Mouse (Mus musculus) layer of hippocampus, adult 8-10 months (tissue): Measurements from ENCODE around the gene Ppme1. TPM values are rescaled to one million over a fixed set of nuclear protein-coding genes. Genes with fewer than 3 reads are reported as not detected.

Experiments
- DNase-seq, 2 experiments: peaks; one replicate each; pipeline ENCODE4 v3.0.0; 2022; ENCODE audit warnings: low spot score in 2 of 2
- total RNA-seq, 4 experiments: library from RNA; stranded (reverse); gene quantifications; 2 replicates each; pipeline ENCODE4 v1.2.4; 2022

Gene Ppme1
- total RNA-seq, 4 experiments from 2014 or later = 136 to 154 (median 142) TPM

DNA sequence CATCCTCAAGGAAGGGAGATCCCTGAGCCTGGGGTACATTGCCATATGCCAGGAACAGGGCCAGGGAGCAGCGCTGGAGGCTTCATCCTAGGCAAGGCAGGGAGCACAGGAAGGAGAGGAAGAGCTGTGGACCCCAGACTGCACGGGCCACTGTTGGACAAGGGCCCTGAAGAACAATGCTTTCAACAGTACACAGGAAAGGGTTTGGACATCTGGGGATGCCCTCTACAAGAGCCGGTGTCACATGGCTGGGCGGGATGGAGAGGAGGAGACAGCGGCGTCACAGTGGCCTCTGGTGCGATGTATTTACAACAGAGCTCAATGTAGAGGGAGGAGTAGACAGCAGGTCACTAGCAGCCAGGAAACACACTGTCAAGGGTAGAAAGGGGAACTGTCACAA lies 44.6 kb downstream of the Ppme1 start:
- no peak for DNase-seq

GRCm38 (mm10) chr7:100325482-100325881 lies 46.6 kb downstream of the Ppme1 start:
- DNase-seq = peak in 1 of 2 experiments; percentile 50

DNA sequence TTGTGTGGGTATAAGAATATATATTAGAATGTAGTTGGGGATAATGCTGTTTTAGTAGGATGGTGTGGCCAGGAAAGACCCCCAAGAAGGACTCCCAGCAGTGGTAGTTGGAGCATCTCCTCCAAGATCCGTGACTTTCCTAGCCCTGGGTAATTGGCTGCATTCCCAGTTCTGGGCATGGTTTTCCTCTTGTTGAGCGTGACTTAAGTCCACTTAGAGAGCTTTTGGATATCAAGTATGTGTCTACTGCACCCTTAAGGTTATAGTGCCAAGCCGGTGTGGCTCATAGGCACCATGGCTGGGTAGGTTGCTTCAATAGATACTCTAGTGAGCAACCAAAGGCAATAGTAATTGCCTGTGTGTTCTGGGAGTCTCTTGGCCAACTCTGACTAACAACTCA lies 48.4 kb downstream of the Ppme1 start:
- DNase-seq = no peak

GRCm38 (mm10) chr7:100317534-100317933 lies 54.6 kb downstream of the Ppme1 start:
- DNase-seq = no peak

DNA sequence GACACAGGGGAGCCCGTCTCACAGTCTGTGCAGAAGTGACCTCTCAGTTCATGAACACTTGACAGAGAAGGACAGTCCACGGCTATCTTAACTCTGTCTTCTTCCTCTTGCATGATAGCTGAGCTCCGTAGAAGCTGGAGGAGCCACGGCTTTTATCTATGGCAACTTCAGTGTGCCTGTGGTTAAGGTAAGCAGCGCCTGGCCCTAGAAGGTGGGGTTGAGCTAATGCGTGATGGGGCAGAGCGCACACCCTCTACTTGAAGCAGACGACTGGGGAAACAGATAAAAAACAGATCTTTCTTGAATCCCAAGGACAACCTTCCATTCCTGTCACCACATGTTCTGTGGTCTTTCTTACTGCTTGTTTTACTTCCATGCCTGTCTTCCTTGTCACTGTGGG lies 55.2 kb downstream of the Ppme1 start:
- no peak for DNase-seq

DNA sequence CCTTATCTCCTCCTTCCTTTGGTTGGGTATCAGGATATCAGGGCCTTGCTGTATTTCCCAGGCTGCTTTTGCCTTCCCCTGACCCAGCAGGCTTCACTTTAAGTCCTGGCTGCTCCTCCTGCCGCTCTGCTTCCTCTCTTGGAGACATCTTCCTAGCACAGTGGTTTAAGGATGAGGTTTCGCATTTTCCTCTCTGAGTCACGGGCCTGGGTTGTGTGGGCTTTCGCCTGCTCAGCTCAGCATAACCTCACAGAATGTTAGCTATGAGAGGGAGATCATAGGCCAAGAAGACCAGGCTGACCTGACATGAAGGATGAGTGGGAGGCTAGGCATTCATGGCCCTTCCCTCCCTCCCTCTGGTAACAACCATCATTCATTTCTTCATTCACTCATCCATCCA lies 59.4 kb downstream of the Ppme1 start:
- DNase-seq = no peak

GRCm38 (mm10) chr7:100310290-100310689 lies 61.8 kb downstream of the Ppme1 start:
- DNase-seq = no peak

- no peak for DNase-seq
Measured at GRCm38 (mm10) chr7:100309679-100310078, 62.4 kb downstream of the Ppme1 start.

- no peak for DNase-seq
Measured at GRCm38 (mm10) chr7:100309216-100309615, 62.9 kb downstream of the Ppme1 start.

DNA sequence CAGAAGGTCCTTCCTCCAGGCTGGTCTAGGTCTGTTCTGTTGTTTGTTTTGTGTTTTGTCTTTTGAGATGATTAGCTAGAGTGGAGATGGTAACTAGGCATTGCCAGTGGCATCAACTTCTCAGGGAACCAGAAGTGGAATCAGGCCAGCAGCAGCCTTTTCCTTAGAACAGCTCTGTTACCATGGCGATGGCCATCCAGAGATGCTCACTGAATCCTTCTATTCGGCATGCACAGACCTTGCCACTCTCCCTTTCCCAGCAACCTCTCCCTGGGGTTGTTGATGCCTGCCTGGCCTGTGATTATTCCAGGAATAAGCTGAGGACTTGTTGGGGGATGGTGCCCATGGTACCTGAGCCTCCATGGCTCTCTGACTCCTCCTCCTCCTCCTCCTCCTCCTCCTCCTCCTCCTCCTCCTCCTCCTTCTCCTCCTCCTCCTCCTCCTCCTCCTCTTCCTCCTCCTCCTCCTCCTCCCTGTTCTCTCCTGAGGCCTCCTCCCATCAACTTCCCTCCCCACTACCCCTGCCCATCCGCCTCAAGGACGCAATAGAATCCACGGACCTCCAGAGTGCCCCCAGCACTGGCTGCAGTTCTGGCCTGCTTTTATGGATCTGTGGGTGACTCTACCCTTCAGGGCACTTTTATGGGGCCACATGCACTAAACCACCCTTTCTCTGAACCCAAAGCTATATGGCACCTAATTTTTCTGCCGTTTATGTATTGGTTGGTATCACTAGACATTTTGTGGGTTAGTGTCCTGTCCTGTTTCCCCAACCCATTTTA lies 64.0 kb downstream of the Ppme1 start:
- peak; percentile 60 to 65 for DNase-seq

DNA sequence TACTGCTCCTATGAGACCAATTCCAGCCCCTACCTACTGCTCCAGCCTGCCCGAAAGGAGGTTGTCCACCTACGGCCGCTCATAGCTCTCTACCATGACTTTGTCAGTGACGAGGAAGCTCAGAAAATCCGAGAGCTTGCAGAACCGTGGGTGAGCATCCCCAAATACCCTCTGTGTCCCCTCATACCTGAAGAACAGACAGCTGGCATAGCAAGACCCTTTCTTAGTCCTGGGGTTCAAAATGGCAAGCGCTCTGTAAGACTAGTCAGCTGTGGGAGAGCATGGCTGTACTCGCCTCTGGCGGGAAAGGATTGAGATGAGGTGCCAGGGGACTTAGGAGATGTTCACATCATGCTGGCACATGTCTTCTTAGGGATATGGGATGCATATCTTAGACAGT lies 66.2 kb downstream of the Ppme1 start:
- no peak for DNase-seq

GRCm38 (mm10) chr7:100302316-100302715 lies 69.8 kb downstream of the Ppme1 start:
- peak; percentile 65 to 71 for DNase-seq

GRCm38 (mm10) chr7:100301390-100301789 lies 70.7 kb downstream of the Ppme1 start:
- no peak for DNase-seq

GRCm38 (mm10) chr7:100298861-100299510 lies 73.1 kb downstream of the Ppme1 start:
- DNase-seq = no peak

DNA sequence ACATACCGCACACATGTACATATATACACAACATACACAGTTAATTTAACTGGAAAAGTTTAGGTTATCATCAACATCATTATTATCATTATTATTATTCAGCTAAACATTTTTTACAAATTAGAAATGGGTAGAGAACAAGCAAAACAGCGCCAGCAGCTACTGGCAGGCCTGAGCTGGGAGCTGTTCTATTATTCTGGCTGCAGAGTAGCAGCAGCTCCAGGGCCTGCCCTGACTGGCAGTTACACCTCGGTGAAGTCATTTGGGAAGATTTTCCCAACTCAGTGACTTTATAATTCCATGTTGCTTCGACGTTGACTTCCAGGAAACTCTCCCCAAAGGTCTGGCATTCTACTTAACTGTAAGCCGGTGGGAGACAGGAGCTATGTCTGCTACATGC lies 75.4 kb downstream of the Ppme1 start:
- DNase-seq = no peak

DNA sequence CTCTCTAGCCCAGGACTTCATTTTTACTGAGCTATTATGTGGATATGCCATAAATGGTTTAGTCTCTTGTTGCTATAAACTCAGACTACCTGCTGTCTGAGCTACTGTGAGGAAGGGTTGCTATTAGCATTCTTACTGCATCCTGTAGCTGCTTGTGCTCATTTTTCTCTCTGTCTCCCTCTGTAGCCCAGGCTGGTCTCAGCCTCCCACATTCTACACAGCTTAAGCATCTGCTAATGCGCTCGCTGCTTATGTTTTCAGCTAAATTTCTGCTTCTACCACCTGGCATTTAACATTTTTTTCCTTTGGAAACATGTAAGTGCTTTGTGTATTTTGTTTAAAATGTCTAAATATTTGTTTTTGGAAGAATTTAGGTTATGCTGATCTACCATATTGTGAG lies 76.4 kb downstream of the Ppme1 start:
- peak; percentile 28 to 43 for DNase-seq

DNA sequence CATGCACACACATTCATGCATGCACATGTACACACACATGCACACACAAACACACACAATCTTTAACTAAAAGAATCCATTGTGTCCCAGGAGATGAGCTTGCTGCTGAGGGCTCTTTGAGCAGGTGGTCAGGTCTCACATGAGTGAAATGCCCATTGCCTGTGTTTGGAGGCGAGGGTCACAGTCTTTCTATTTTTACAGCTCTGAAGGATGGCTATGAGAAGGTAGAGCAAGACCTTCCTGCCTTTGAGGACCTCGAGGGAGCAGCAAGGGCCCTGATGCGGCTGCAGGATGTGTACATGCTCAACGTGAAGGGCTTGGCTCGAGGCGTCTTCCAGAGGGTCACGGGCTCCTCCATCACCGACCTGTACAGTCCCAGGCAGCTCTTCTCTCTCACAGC lies 78.6 kb downstream of the Ppme1 start:
- DNase-seq = no peak

DNA sequence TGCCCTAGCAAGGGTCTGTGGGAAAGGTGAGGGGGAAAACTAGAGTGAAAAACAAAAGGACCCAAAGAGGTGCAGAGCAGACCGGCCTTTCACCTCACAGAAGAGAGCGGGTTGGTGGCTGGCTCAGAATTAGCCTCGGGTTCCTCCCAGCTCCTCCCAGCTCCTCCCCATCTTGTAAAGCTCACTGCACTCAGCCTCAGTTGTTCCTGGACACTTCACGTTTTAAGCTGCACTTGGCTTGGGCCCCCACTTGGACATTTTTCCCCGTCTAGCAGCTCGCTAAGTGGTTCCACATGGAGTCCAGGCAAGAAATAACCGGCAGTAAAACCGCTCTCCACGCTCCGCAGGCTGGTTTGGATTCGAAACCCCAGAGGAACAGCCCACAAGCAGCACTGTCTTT lies 83.5 kb downstream of the Ppme1 start:
- no peak for DNase-seq

- no peak for DNase-seq
Measured at GRCm38 (mm10) chr7:100287748-100288578, 84.1 kb downstream of the Ppme1 start.

DNA sequence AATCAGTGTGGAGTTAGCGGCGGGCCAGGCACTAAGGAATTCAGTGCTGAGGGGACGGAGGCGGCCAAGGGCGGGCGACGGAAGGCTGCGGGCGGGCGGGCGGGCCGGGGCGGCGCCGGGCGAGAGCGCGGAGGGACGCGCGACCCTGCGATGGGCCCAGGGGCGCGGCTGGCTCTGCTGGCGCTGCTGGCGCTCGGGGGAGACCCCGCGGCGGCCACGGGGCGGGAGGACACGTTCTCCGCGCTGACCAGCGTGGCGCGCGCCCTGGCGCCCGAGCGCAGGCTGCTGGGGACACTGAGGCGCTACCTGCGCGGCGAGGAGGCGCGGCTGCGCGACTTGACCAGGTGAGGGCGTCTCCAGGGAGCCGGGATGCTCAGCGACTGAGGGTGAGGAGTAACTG lies 86.7 kb downstream of the Ppme1 start, which contains the start of gene P4ha3:
TSS of gene P4ha3 (plus strand) at position 138 of the 400 bp plus-strand sequence.
- no peak for DNase-seq

DNA sequence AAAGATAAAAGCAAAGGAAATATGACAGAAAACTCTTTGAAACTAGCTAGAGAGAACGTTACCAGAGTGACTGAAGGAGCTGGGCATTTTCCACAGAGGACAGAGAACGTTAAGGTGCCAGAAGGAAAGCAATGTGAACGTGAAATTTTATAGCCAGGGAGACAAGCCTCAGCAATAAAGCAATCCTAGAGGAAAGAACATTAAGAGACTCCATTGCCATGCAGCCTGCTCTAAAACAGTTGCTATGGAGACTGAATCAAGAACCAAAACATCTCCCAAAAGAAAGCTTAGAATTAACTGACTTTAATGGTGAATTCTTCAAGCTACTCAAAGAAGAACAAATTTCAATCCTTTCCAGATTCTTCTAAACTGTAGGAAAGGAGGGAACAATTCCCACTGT lies 88.8 kb downstream of the Ppme1 start:
- DNase-seq = no peak

DNA sequence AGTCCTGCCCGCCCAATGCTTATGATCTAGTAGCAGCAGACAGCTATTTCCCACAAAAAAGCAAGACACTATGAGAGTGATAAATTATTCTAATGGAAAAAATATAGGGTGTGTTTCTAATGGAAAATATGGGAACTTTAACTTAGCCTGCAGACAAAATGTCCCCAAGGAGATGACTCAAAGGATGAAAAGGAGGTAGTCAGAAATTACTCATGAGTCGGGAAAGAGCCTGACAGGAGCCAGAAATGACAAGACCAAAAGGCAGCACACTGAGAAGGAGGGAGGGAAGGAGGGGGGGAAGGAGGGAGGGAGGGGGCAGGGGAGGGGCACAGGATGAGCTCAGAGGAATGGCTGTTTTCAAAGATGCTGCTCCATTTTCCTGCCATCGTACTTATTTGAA lies 90.5 kb downstream of the Ppme1 start:
- DNase-seq = no peak
